8 mouse cellular contexts compared by ENCODE assay signal in genomic region chr16:42781096-42782071, GRCm38 (mm10).
A peak's percentile ranks its signal among the peaks of the same experiment; 100 is the strongest.
DNase-seq lines count a peak whose midpoint lies in the region; ATAC-seq and TF ChIP-seq lines count a peak whose summit lies in the region.

No protein-coding gene starts in this region.

- no peak for TF ChIP-seq CTCF in lung, postnatal 0 days (IDR thresholded peaks at IDR 0.05)
- TF ChIP-seq CTCF in layer of hippocampus, adult 2 months (conservative IDR thresholded peaks at IDR 0.05), result no peak

- H3K9ac ChIP-seq in forebrain, embryonic 15.5 days (replicated peaks), result 0 out of 2 replicates have a peak overlapping the region, but pooled peaks have one; percentile 30
- H3K9ac ChIP-seq in lung, postnatal 0 days (replicated peaks; ENCODE audit: low read depth), result no peak overlapping the region

- no peak; the same call in 1 of the 2 replicates for TF ChIP-seq EP300 in lung, postnatal 0 days (IDR thresholded peaks at IDR 0.05)

- peak overlapping the region; percentile 83 for H3K27ac ChIP-seq in forebrain, embryonic 15.5 days (replicated peaks)
- no peak overlapping the region; the same call in none of the 2 replicates for H3K27ac ChIP-seq in lung, postnatal 0 days (ENCODE audit: low read length)
- no peak overlapping the region for H3K27ac ChIP-seq in layer of hippocampus, adult 2 months

- H3K36me3 ChIP-seq in forebrain, embryonic 15.5 days, result no peaks in the 10 kb centered on the region
- H3K36me3 ChIP-seq in lung, postnatal 0 days (ENCODE audit: insufficient read depth, low read length), result no peaks in the 10 kb centered on the region

- peak; percentile 69 for ATAC-seq in forebrain, embryonic 15.5 days (replicated peaks)
- ATAC-seq in lung, postnatal 0 days, result peak; percentile 67

- WGBS in forebrain, embryonic 15.5 days, result 12% methylated on average over 12 of the region's 12 CpGs
- 11% methylated on average over 12 of the region's 12 CpGs for WGBS in lung, postnatal 0 days

- DNase-seq in testis, postnatal 10 days (ENCODE audit: low spot score), result peak; percentile 40
- DNase-seq in testis, postnatal 14 days (ENCODE audit: low spot score), result no peak
- DNase-seq in lung, postnatal 0 days (ENCODE audit: low spot score), result peak; percentile 48
- DNase-seq in frontal cortex, postnatal 25 days (ENCODE audit: low spot score in 2 of 2), result no peak
- no peak for DNase-seq in layer of hippocampus, adult 11-12 months (ENCODE audit: low spot score)
- no peak for DNase-seq in natural killer cell, adult 2 months (ENCODE audit: low spot score in 2 of 2)
- DNase-seq in layer of hippocampus, adult 2 months (ENCODE audit: low spot score in 2 of 2), result no peak

- H3K4me3 ChIP-seq in forebrain, embryonic 15.5 days, result no peak overlapping the region
- no peak overlapping the region for H3K4me3 ChIP-seq in lung, postnatal 0 days (ENCODE audit: low read depth, low read length)
- no peak overlapping the region for H3K4me3 ChIP-seq in layer of hippocampus, adult 2 months

- H3K4me1 ChIP-seq in forebrain, embryonic 15.5 days, result peaks cover 13% of the 10 kb centered on the region
- no peaks in the 10 kb centered on the region for H3K4me1 ChIP-seq in lung, postnatal 0 days (ENCODE audit: insufficient read depth, low read depth, low read length)

- no peak overlapping the region for H3K4me2 ChIP-seq in forebrain, embryonic 15.5 days (replicated peaks)
- no peak overlapping the region for H3K4me2 ChIP-seq in lung, postnatal 0 days (replicated peaks; ENCODE audit: low read depth, low read length)

- H3K27me3 ChIP-seq in forebrain, embryonic 15.5 days, result no peaks in the 10 kb centered on the region
- H3K27me3 ChIP-seq in lung, postnatal 0 days (replicated peaks; ENCODE audit: insufficient read depth, low read length), result no peaks in the 10 kb centered on the region

- no peaks in the 10 kb centered on the region for H3K9me3 ChIP-seq in forebrain, embryonic 15.5 days
- no peaks in the 10 kb centered on the region for H3K9me3 ChIP-seq in lung, postnatal 0 days (ENCODE audit: low read length)

Comparison
In these comparisons a context has a peak if more than half of its experiments do, and no peak if none do; other contexts are left out.
1. DNase-seq: peak in testis, postnatal 10 days (single experiment) and lung, postnatal 0 days (single experiment); none in testis, postnatal 14 days (single experiment), frontal cortex, postnatal 25 days (0 of 2), layer of hippocampus, adult 11-12 months (single experiment), natural killer cell, adult 2 months (0 of 2) and layer of hippocampus, adult 2 months (0 of 2).